Mouse (Mus musculus) liver, embryonic 15.5 days (tissue): ENCODE data around the gene Perm1. TPM values are rescaled to one million over a fixed set of nuclear protein-coding genes. Genes with fewer than 3 reads are reported as not detected.

Experiments used
- ATAC-seq: fragments of 200-750 bp; cut with Nextera tagmentation; 2 replicates; pipeline ENCODE4 v1.8.0; 2017; ENCODE audit warnings: moderate number of reproducible peaks, mild to moderate bottlenecking, moderate library complexity; ENCODE audit not compliant: insufficient read depth
- H3K27ac ChIP-seq: fragments of 300-500 bp; sonication (generic); replicated peaks from 2 replicates; pipeline ENCODE4 v1.5.1; 2015; ENCODE audit warnings: mild to moderate bottlenecking, inconsistent platforms
- H3K27me3 ChIP-seq: fragments of 300-500 bp; sonication (generic); 2 replicates; pipeline ENCODE4 v1.6.1; 2015; ENCODE audit warnings: mild to moderate bottlenecking, inconsistent platforms
- H3K36me3 ChIP-seq: fragments of 300-500 bp; sonication (generic); replicated peaks from 2 replicates; pipeline ENCODE4 v1.6.1; 2015; ENCODE audit warnings: moderate library complexity, mild to moderate bottlenecking, inconsistent platforms
- H3K4me1 ChIP-seq: fragments of 300-500 bp; sonication (generic); replicated peaks from 2 replicates; pipeline ENCODE4 v1.6.1; 2015; ENCODE audit warnings: inconsistent platforms
- H3K4me2 ChIP-seq: fragments of 300-500 bp; sonication (generic); 2 replicates; pipeline ENCODE4 v1.6.1; 2015; ENCODE audit warnings: moderate library complexity, mild to moderate bottlenecking, inconsistent platforms
- H3K4me3 ChIP-seq: fragments of 300-500 bp; sonication (generic); replicated peaks from 2 replicates; pipeline ENCODE4 v1.5.1; 2015; ENCODE audit warnings: mild to moderate bottlenecking, inconsistent platforms
- H3K9ac ChIP-seq: fragments of 300-500 bp; sonication (generic); 2 replicates; pipeline ENCODE4 v1.6.1; 2015; ENCODE audit warnings: moderate library complexity, mild to moderate bottlenecking, inconsistent platforms
- H3K9me3 ChIP-seq: fragments of 300-500 bp; sonication (generic); replicated peaks from 2 replicates; pipeline ENCODE4 v1.6.1; 2016; ENCODE audit warnings: inconsistent platforms
- WGBS: fragments of 180-500 bp; shearing (Covaris S2); methylation state at CpG from one replicate; pipeline ENCODE4 v1.1.7; 2015; ENCODE audit warnings: mixed read lengths; ENCODE audit not compliant: insufficient replicate concordance; 5-methylcytosine and 5-hydroxymethylcytosine counted together
- polyA plus RNA-seq: library from polyadenylated mRNA; unstranded; fragments of >200 nt; fragmentation: Nextera tagmentation; extraction: Ambion mirVana; gene quantifications from 2 replicates; pipeline ENCODE4 v1.2.1, GENCODE M21; 2015

Perm1 gene
- polyA plus RNA-seq, 1 experiment from 2014 or later = 0.32 TPM

DNA sequence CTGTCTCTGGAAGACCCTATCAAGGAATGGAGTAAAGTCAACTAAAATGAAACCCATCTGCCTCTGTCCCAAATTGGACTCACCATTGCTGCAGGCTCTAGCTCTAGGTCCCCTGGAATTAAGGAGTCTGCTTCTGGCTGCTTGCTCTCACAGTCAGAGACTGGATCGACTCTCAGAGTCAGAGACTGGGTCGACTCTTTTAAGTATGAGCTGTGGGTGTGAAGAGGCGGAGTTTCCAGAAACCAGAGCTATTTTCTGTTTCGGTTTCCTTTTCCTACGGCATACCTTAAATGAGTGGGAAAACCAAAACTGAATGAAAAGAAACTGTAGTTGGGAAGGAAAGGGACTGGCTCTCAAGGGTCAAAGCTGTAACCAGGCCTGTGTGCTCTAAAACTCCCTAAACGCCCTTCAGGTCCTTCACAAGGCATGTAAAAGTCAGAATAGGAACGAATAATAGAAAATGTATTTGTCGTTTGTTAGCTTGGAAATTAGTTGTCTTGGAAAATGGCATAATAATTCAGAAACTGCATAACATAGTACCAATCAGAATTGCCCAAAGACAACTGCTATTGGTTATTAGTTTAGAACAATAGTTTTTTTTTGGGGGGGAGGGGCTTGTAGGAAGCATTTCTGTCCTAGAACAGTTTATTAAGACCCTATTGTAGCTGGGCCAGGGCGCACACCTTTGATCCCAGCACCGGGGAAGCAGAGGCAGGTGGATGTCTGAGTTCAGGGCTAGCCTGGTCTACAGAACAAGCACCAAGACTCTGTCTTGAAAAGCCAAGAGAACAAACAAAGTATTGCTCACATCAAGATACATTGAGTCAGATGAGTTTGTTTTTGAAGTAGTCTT lies 14.8 kb upstream of the Perm1 start, which contains the start of gene Isg15:
Isg15 (minus strand) TSS at position 196 of the 853 bp plus-strand sequence.
- Histone ChIP-seq H3K4me1 (peaks cover 82% of the 10 kb centered on the region), H3K9ac (no peak within 1 kb of the TSS; the same call in 1 of the 2 replicates), H3K4me3 (peak within 1 kb of the TSS; percentile 35), H3K27me3 (peaks cover 66% of the 10 kb centered on the region), H3K4me2 (peak within 1 kb of the TSS; percentile 52), H3K36me3 (no peaks in the 10 kb centered on the region), H3K9me3 (no peaks in the 10 kb centered on the region), H3K27ac (peak within 1 kb of the TSS; percentile 57; the same call in 1 of the 2 replicates)
- ATAC-seq = no peak
- 37% methylated on average over 10 of the region's 10 CpGs for WGBS

DNA sequence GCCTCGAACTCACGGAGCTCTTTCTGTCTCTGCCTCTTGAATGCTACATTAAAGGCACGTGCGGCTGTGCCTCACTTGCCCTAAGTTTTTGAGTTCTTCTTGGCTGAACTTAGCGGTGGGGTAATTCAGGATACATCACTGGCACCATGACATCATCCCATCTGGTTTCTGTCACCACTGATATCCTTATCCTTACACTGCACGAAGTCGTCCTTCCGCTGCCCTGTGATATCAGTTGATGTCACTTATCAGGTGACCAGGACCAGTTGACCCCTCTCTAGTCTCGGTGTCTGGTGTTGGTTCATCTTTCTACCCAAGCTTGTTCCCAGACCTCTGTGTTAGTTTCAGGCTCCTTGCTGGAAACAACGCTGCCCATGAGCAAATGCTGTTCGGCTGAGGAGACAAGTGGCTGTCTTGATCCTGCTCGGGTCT lies 13.2 kb upstream of the Perm1 start:
- H3K4me1 ChIP-seq = peaks cover 68% of the 10 kb centered on the region
- no peaks in the 10 kb centered on the region for H3K9me3 ChIP-seq
- peak overlapping the region; percentile 61; the same call in 1 of the 2 replicates for H3K9ac ChIP-seq
- peak overlapping the region; percentile 65 for H3K4me3 ChIP-seq
- peak; percentile 76 for ATAC-seq
- H3K4me2 ChIP-seq = peak overlapping the region; percentile 90
- peaks cover 68% of the 10 kb centered on the region for H3K27me3 ChIP-seq
- 15% methylated on average over 12 of the region's 12 CpGs for WGBS
- no peaks in the 10 kb centered on the region for H3K36me3 ChIP-seq
- H3K27ac ChIP-seq = peak overlapping the region; percentile 70

GRCm38 (mm10) chr4:156203001-156203412 lies 12.7 kb upstream of the Perm1 start, which contains the start of gene AW011738:
TSS of gene AW011738 (plus strand) at chr4:156203304.
- under 1% methylated on average over 34 of the region's 39 CpGs for WGBS
- ATAC-seq = peak; percentile 77
- H3K9ac ChIP-seq = peak within 1 kb of the TSS; percentile 61
- H3K4me1 ChIP-seq = peaks cover 63% of the 10 kb centered on the region
- H3K4me3 ChIP-seq = peak within 1 kb of the TSS; percentile 65
- no peaks in the 10 kb centered on the region for H3K9me3 ChIP-seq
- no peaks in the 10 kb centered on the region for H3K36me3 ChIP-seq
- peaks cover 70% of the 10 kb centered on the region for H3K27me3 ChIP-seq
- H3K4me2 ChIP-seq = peak within 1 kb of the TSS; percentile 90
- peak within 1 kb of the TSS; percentile 70 for H3K27ac ChIP-seq

GRCm38 (mm10) chr4:156203413-156204131 lies 12.1 kb upstream of the Perm1 start:
- ATAC-seq = no peak
- no peaks in the 10 kb centered on the region for H3K9me3 ChIP-seq
- H3K27me3 ChIP-seq = peaks cover 68% of the 10 kb centered on the region
- H3K9ac ChIP-seq = peak overlapping the region; percentile 61
- H3K4me3 ChIP-seq = peak overlapping the region; percentile 65
- under 1% methylated on average over 49 of the region's 49 CpGs for WGBS
- peaks cover 58% of the 10 kb centered on the region for H3K4me1 ChIP-seq
- no peaks in the 10 kb centered on the region for H3K36me3 ChIP-seq
- peak overlapping the region; percentile 90 for H3K4me2 ChIP-seq
- H3K27ac ChIP-seq = peak overlapping the region; percentile 70; the same call in 1 of the 2 replicates

DNA sequence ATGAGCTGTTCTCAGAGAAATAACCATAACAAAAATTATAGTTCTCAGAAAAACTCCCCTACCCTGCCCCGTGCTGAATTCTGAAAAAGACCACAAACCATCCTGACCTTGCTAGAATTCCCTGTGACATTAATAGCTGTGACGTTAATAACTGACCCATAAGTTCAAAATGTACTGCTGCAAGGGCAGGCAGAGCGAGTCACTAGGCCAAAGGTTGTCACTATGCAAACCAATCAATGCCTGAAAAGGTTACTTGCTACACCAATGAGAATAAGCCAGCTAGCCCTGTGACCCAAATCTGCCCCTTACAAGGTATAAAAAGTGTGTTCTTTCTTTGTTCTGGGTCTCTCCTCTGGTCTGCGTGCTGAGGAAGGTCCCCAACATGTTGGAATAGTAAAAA lies 6.8 kb upstream of the Perm1 start:
- 65% methylated on average over 4 of the region's 4 CpGs for WGBS
- ATAC-seq = no peak
- H3K4me2 ChIP-seq = no peak overlapping the region

GRCm38 (mm10) chr4:156209963-156210635 lies 5.6 kb upstream of the Perm1 start:
- H3K27me3 ChIP-seq = peaks cover 46% of the 10 kb centered on the region
- no peaks in the 10 kb centered on the region for H3K9me3 ChIP-seq
- no peaks in the 10 kb centered on the region for H3K36me3 ChIP-seq
- H3K9ac ChIP-seq = no peak overlapping the region
- no peaks in the 10 kb centered on the region for H3K4me1 ChIP-seq
- no peak for ATAC-seq
- no peak overlapping the region for H3K4me3 ChIP-seq
- H3K27ac ChIP-seq = no peak overlapping the region
- 48% methylated on average over 13 of the region's 13 CpGs for WGBS
- H3K4me2 ChIP-seq = no peak overlapping the region

More for the DNA sequence above, 6.8 kb upstream of the Perm1 start:
- Histone ChIP-seq H3K9ac (no peak overlapping the region), H3K36me3 (no peaks in the 10 kb centered on the region), H3K9me3 (no peaks in the 10 kb centered on the region), H3K27me3 (peaks cover 54% of the 10 kb centered on the region), H3K4me1 (peaks cover 11% of the 10 kb centered on the region), H3K4me3 (no peak overlapping the region), H3K27ac (no peak overlapping the region)

GRCm38 (mm10) chr4:156213134-156213533 lies 2.5 kb upstream of the Perm1 start:
- peaks cover 45% of the 10 kb centered on the region for H3K27me3 ChIP-seq
- no peaks in the 10 kb centered on the region for H3K36me3 ChIP-seq
- H3K4me2 ChIP-seq = no peak overlapping the region
- H3K4me3 ChIP-seq = no peak overlapping the region
- ATAC-seq = no peak
- no peak overlapping the region for H3K27ac ChIP-seq
- H3K4me1 ChIP-seq = no peaks in the 10 kb centered on the region
- H3K9me3 ChIP-seq = no peaks in the 10 kb centered on the region
- H3K9ac ChIP-seq = no peak overlapping the region
- WGBS = 74% methylated on average over 13 of the region's 13 CpGs

DNA sequence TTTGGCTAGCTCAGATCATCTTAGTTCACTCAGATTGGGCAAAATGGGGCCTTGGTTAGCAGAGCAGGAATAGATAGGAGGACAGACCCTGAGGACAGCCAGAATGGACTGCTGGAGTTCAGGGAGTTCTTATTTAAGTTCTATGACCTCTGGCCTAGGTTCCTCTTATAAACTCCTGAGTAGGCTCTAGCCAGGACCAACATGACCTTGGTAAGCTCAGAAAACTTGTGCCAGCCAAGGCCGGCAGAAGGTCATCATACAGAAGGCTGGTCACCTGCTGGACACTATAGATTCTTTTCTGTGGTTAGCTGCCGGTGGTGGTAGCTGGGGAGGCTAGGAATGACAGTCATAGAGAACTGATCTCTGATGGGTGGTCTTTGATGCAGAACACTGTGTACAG lies 528 bp downstream of the Perm1 start:
- Histone ChIP-seq H3K9ac (no peak overlapping the region), H3K27ac (no peak overlapping the region), H3K4me2 (no peak overlapping the region), H3K27me3 (peaks cover 40% of the 10 kb centered on the region), H3K9me3 (no peaks in the 10 kb centered on the region), H3K36me3 (no peaks in the 10 kb centered on the region), H3K4me1 (0 out of 2 replicates have a peak, but pooled peaks cover 4% of the 10 kb centered on the region), H3K4me3 (no peak overlapping the region)
- no peak for ATAC-seq
- 70% methylated on average over 2 of the region's 2 CpGs for WGBS

DNA sequence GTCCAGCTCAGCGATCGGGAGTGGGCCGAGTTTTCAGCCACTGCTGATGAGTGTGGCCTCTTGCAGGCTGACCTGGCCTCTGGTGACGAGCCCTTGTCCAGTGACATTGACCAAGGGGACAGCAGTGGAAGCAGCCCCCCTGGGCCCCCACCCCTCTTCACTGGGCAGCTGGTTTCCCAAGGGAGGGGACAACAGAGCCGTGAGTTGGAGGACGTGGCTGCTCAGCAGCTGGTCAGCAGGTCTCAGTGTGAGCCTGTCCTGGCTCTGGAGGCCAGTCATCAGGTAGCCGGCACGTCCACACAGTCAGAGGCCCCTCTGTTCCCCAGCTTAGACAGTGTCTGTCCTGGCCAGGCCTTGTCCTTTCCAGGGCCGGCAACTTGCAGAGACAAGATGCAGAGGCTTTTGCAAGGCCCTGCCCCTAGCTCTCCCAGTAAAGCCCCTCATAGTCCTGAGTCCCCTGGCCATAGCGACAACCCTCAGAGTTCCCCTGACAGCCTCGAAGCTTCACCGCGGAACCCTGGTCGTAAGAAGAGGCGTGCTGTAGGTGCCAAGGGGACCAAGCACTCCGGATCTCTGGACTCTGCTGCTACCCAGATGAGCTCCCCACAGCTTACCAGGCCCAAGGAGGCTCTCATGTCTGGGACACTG lies 1.5 kb downstream of the Perm1 start:
- H3K4me2 ChIP-seq = no peak overlapping the region
- 71% methylated on average over 16 of the region's 16 CpGs for WGBS
- H3K27me3 ChIP-seq = peaks cover 37% of the 10 kb centered on the region

GRCm38 (mm10) chr4:156217838-156218237 lies 2.2 kb downstream of the Perm1 start:
- H3K4me3 ChIP-seq = no peak overlapping the region
- H3K36me3 ChIP-seq = no peaks in the 10 kb centered on the region
- no peak overlapping the region for H3K27ac ChIP-seq
- ATAC-seq = no peak
- no peak overlapping the region for H3K9ac ChIP-seq
- H3K9me3 ChIP-seq = no peaks in the 10 kb centered on the region
- no peak overlapping the region for H3K4me2 ChIP-seq
- 0 out of 2 replicates have a peak, but pooled peaks cover 4% of the 10 kb centered on the region for H3K4me1 ChIP-seq
- peaks cover 33% of the 10 kb centered on the region for H3K27me3 ChIP-seq
- 68% methylated on average over 16 of the region's 16 CpGs for WGBS

More for the DNA sequence above, 1.5 kb downstream of the Perm1 start:
- Histone ChIP-seq H3K36me3 (no peaks in the 10 kb centered on the region), H3K4me3 (no peak overlapping the region), H3K9me3 (no peaks in the 10 kb centered on the region), H3K27ac (no peak overlapping the region), H3K9ac (no peak overlapping the region), H3K4me1 (0 out of 2 replicates have a peak, but pooled peaks cover 4% of the 10 kb centered on the region)
- ATAC-seq = no peak
